Mouse (Mus musculus) spleen, postnatal 10 days (tissue): ENCODE data around the gene Drd4.
A peak's percentile ranks its signal among the peaks of the same experiment; 100 is the strongest.
"Not testable (repeated sequence)": the region's sequence is repeated elsewhere in the genome, so short reads cannot be mapped to it uniquely, and the experiment has no call there.

ENCODE experiments used
- DNase-seq, 2 experiments: peaks; one replicate each; pipeline ENCODE4 v3.0.0; 2021 to 2022; ENCODE audit warnings: low spot score in 2 of 2

The Drd4 gene

GRCm38 (mm10) chr7:141291921-141292582 lies at the start of gene Drd4:
Drd4 (plus strand) TSS chr7:141292006.
- DNase-seq: no peak

GRCm38 (mm10) chr7:141250486-141250885 lies 41.3 kb upstream of the Drd4 start:
- DNase-seq: not testable (repeated sequence)

- no peak for DNase-seq
Measured at GRCm38 (mm10) chr7:141256159-141256558, 35.6 kb upstream of the Drd4 start.

GRCm38 (mm10) chr7:141261480-141261879 lies 30.3 kb upstream of the Drd4 start:
- no peak for DNase-seq

GRCm38 (mm10) chr7:141263640-141264039 lies 28.2 kb upstream of the Drd4 start:
- DNase-seq: no peak

GRCm38 (mm10) chr7:141264041-141264700 lies 27.6 kb upstream of the Drd4 start:
- DNase-seq: no peak

GRCm38 (mm10) chr7:141264761-141265410 lies 26.9 kb upstream of the Drd4 start:
- peak; percentile 50 to 71 for DNase-seq

GRCm38 (mm10) chr7:141265411-141265738 lies 26.4 kb upstream of the Drd4 start:
- peak in 1 of 2 experiments; percentile 45 for DNase-seq

GRCm38 (mm10) chr7:141265739-141266561 lies 25.9 kb upstream of the Drd4 start, which contains the start of gene Irf7:
Irf7 (minus strand) TSS chr7:141266481.
- peak; percentile 69 to 82 for DNase-seq

GRCm38 (mm10) chr7:141268466-141269272 lies 23.1 kb upstream of the Drd4 start:
- no peak for DNase-seq

- no peak for DNase-seq
Measured at GRCm38 (mm10) chr7:141269273-141269545, 22.6 kb upstream of the Drd4 start.

- no peak for DNase-seq
Measured at GRCm38 (mm10) chr7:141270631-141271030, 21.2 kb upstream of the Drd4 start.

- DNase-seq: peak in 1 of 2 experiments; percentile 10
Measured at GRCm38 (mm10) chr7:141275356-141275755, 16.4 kb upstream of the Drd4 start.

- peak in 1 of 2 experiments; percentile 33 for DNase-seq
Measured at GRCm38 (mm10) chr7:141276546-141276945, 15.3 kb upstream of the Drd4 start, which contains the start of gene Cdhr5. Cdhr5 (minus strand) TSS chr7:141276786.

- DNase-seq: peak in 1 of 2 experiments; percentile 12
Measured at GRCm38 (mm10) chr7:141277701-141278678, 13.8 kb upstream of the Drd4 start.

- peak in 1 of 2 experiments; percentile 28 for DNase-seq
Measured at GRCm38 (mm10) chr7:141278766-141279590, 12.8 kb upstream of the Drd4 start, which contains the start of gene Sct. Sct (minus strand) TSS chr7:141279133.

GRCm38 (mm10) chr7:141281442-141281841 lies 10.4 kb upstream of the Drd4 start:
- DNase-seq: no peak

- DNase-seq: peak in 1 of 2 experiments; percentile 10
Measured at GRCm38 (mm10) chr7:141282756-141283155, 9.1 kb upstream of the Drd4 start.

GRCm38 (mm10) chr7:141288042-141288441 lies 3.8 kb upstream of the Drd4 start:
- DNase-seq: no peak
